Mouse (Mus musculus): Measurements from ENCODE around the gene Zswim4.

- TF ChIP-seq CTCF (IDR thresholded peaks at IDR 0.05; ENCODE audit: borderline replicate concordance, extremely low read depth, insufficient read depth, insufficient read length) (no peak), POLR2A (IDR thresholded peaks at IDR 0.05; ENCODE audit: borderline replicate concordance, extremely low read depth, insufficient read depth, insufficient read length, poor library complexity, severe bottlenecking) (no peak)
Measured at GRCm38 (mm10) chr8:84182833-84183232, 54.0 kb downstream of the Zswim4 start.
